Mouse (Mus musculus) brain, embryonic 18.5 days (tissue): ENCODE results near the gene Olfr164.

Experiments
- DNase-seq: peaks from one replicate; pipeline ENCODE4 v3.0.0-alpha.2; 2012; ENCODE audit warnings: low read depth, low spot score

Gene Olfr164

GRCm38 (mm10) chr16:19313964-19314363 lies at the start of gene Olfr164:
TSS of gene Olfr164 (minus strand) at chr16:19314064.
- no peak for DNase-seq

GRCm38 (mm10) chr16:19349111-19349510 lies 35.2 kb upstream of the Olfr164 start:
- DNase-seq: no peak

- no peak for DNase-seq
Measured at GRCm38 (mm10) chr16:19263235-19263634, 50.6 kb downstream of the Olfr164 start.

GRCm38 (mm10) chr16:19260780-19261179 lies 53.1 kb downstream of the Olfr164 start:
- DNase-seq: no peak

GRCm38 (mm10) chr16:19245835-19246234 lies 68.0 kb downstream of the Olfr164 start:
- DNase-seq: no peak

- no peak for DNase-seq
Measured at GRCm38 (mm10) chr16:19241539-19242025, 72.3 kb downstream of the Olfr164 start.

- DNase-seq: no peak
Measured at GRCm38 (mm10) chr16:19240792-19241538, 72.9 kb downstream of the Olfr164 start.

- DNase-seq: no peak
Measured at GRCm38 (mm10) chr16:19236719-19237118, 77.1 kb downstream of the Olfr164 start.
